Mouse (Mus musculus): ENCODE measurements at regions not wholly inside any gene's neighbourhood (a gene's known extent, or its start where the extent isn't known, plus 50 kb on each side); places are given as distances from the start of the nearest gene placed in this dataset.

- no peak for TF ChIP-seq GATA1 (IDR thresholded peaks at IDR 0.05; ENCODE audit: low read length)
Measured at GRCm38 (mm10) chr4:75884371-75884770, 606.3 kb upstream of the Dmac1 start.

- no peak for TF ChIP-seq GATA1 (IDR thresholded peaks at IDR 0.05; ENCODE audit: low read length)
Measured at GRCm38 (mm10) chr4:75869771-75870170, 591.7 kb upstream of the Dmac1 start.

- TF ChIP-seq GATA1 (IDR thresholded peaks at IDR 0.05; ENCODE audit: low read length), result no peak
Measured at GRCm38 (mm10) chr4:75861076-75861475, 583.0 kb upstream of the Dmac1 start.

- TF ChIP-seq GATA1 (IDR thresholded peaks at IDR 0.05; ENCODE audit: low read length), result no peak
Measured at GRCm38 (mm10) chr4:75857769-75858408, 579.8 kb upstream of the Dmac1 start.

GRCm38 (mm10) chr4:75855688-75856296, 577.7 kb upstream of the Dmac1 start:
- TF ChIP-seq GATA1 (IDR thresholded peaks at IDR 0.05; ENCODE audit: low read length), result no peak

- TF ChIP-seq GATA1 (IDR thresholded peaks at IDR 0.05; ENCODE audit: low read length), result no peak
Measured at GRCm38 (mm10) chr4:75850343-75850742, 572.2 kb upstream of the Dmac1 start.

GRCm38 (mm10) chr4:75847675-75848385, 569.7 kb upstream of the Dmac1 start:
- TF ChIP-seq GATA1 (IDR thresholded peaks at IDR 0.05; ENCODE audit: low read length), result no peak

- TF ChIP-seq GATA1 (IDR thresholded peaks at IDR 0.05; ENCODE audit: low read length), result no peak
Measured at GRCm38 (mm10) chr4:75845021-75845420, 566.9 kb upstream of the Dmac1 start.

- TF ChIP-seq GATA1 (IDR thresholded peaks at IDR 0.05; ENCODE audit: low read length), result no peak
Measured at GRCm38 (mm10) chr4:75838619-75839018, 560.5 kb upstream of the Dmac1 start.

- TF ChIP-seq GATA1 (IDR thresholded peaks at IDR 0.05; ENCODE audit: low read length), result no peak
Measured at GRCm38 (mm10) chr4:75827082-75827711, 549.1 kb upstream of the Dmac1 start.

- TF ChIP-seq GATA1 (IDR thresholded peaks at IDR 0.05; ENCODE audit: low read length), result peak; percentile 72
Measured at GRCm38 (mm10) chr4:75819193-75819603, 541.1 kb upstream of the Dmac1 start.

GRCm38 (mm10) chr4:75816026-75816425, 537.9 kb upstream of the Dmac1 start:
- TF ChIP-seq GATA1 (IDR thresholded peaks at IDR 0.05; ENCODE audit: low read length), result no peak

GRCm38 (mm10) chr4:75812266-75812665, 534.2 kb upstream of the Dmac1 start:
- no peak for TF ChIP-seq GATA1 (IDR thresholded peaks at IDR 0.05; ENCODE audit: low read length)

- TF ChIP-seq GATA1 (IDR thresholded peaks at IDR 0.05; ENCODE audit: low read length), result no peak
Measured at GRCm38 (mm10) chr4:75801870-75802269, 523.8 kb upstream of the Dmac1 start.

- no peak for TF ChIP-seq GATA1 (IDR thresholded peaks at IDR 0.05; ENCODE audit: low read length)
Measured at GRCm38 (mm10) chr4:75801156-75801555, 523.1 kb upstream of the Dmac1 start.

GRCm38 (mm10) chr4:75791789-75792188, 513.7 kb upstream of the Dmac1 start:
- TF ChIP-seq GATA1 (IDR thresholded peaks at IDR 0.05; ENCODE audit: low read length), result no peak
